Mouse (Mus musculus) gastrocnemius, postnatal 4 days (tissue): ENCODE data around the gene Cpz. TPM values are rescaled to one million over a fixed set of nuclear protein-coding genes. Genes with fewer than 3 reads are reported as not detected.

Source experiments
- DNase-seq, 2 experiments: peaks; one replicate each; pipeline ENCODE4 v3.0.0; 2021 to 2022; ENCODE audit warnings: low spot score in 2 of 2, mixed read lengths in 2 of 2
- long read RNA-seq, 2 experiments: library from polyadenylated mRNA; stranded (forward); transcript quantifications; one replicate each; pipeline ENCODE4 v2.0.0; 2021
- total RNA-seq, 2 experiments: library from RNA; stranded (reverse); gene quantifications; 2 replicates each; pipeline ENCODE4 v1.2.3; 2021

The Cpz gene
- 10 to 100 TPM in 1 of 2 experiments, 1 to 10 TPM in 1; 9.6 to 13.8 TPM for total RNA-seq
- long read RNA-seq, experiment 1, transcript Cpz-201 (11 exons, 2,245 nt): major isoform, 9 of 13 reads
- long read RNA-seq, experiment 1, partial matches to known transcripts: 3 of 13 reads
- long read RNA-seq, experiment 1, other reads (novel, unspliced or antisense): 1 of 13 reads
- long read RNA-seq, experiment 2, transcript Cpz-201 (11 exons, 2,245 nt): major isoform, 16 of 23 reads
- long read RNA-seq, experiment 2, partial matches to known transcripts: 4 of 23 reads
- long read RNA-seq, experiment 2, other reads (novel, unspliced or antisense): 3 of 23 reads

GRCm38 (mm10) chr5:35525469-35526123 lies at the start of gene Cpz:
Gene Cpz, minus strand, starts transcription at chr5:35525698.
- peak in 1 of 2 experiments; percentile 65 for DNase-seq

- DNase-seq: peak; percentile 85 to 92
Measured at GRCm38 (mm10) chr5:35574653-35575599, 49.4 kb upstream of the Cpz start, which contains the start of gene Trmt44. Gene Trmt44, minus strand, starts transcription at chr5:35575070.

- DNase-seq: no peak
Measured at GRCm38 (mm10) chr5:35571546-35571945, 46.0 kb upstream of the Cpz start.

GRCm38 (mm10) chr5:35566632-35567031 lies 41.1 kb upstream of the Cpz start:
- no peak for DNase-seq

- DNase-seq: no peak
Measured at GRCm38 (mm10) chr5:35565217-35565616, 39.7 kb upstream of the Cpz start.

GRCm38 (mm10) chr5:35563449-35563848 lies 38.0 kb upstream of the Cpz start:
- DNase-seq: peak; percentile 74 to 84

GRCm38 (mm10) chr5:35562616-35563015 lies 37.1 kb upstream of the Cpz start:
- DNase-seq: no peak

- DNase-seq: no peak
Measured at GRCm38 (mm10) chr5:35559447-35559846, 33.9 kb upstream of the Cpz start.

- no peak for DNase-seq
Measured at GRCm38 (mm10) chr5:35557946-35558621, 32.6 kb upstream of the Cpz start.

GRCm38 (mm10) chr5:35556393-35556792 lies 30.9 kb upstream of the Cpz start:
- no peak for DNase-seq

- DNase-seq: no peak
Measured at GRCm38 (mm10) chr5:35552838-35553539, 27.5 kb upstream of the Cpz start.

- DNase-seq: peak in 1 of 2 experiments; percentile 54
Measured at GRCm38 (mm10) chr5:35551855-35552837, 26.6 kb upstream of the Cpz start.

- DNase-seq: no peak
Measured at GRCm38 (mm10) chr5:35546127-35546526, 20.6 kb upstream of the Cpz start.

GRCm38 (mm10) chr5:35541059-35541790 lies 15.7 kb upstream of the Cpz start:
- DNase-seq: no peak

- DNase-seq: no peak
Measured at GRCm38 (mm10) chr5:35540555-35540954, 15.1 kb upstream of the Cpz start.

- no peak for DNase-seq
Measured at GRCm38 (mm10) chr5:35539576-35539975, 14.1 kb upstream of the Cpz start.

GRCm38 (mm10) chr5:35538022-35538421 lies 12.5 kb upstream of the Cpz start:
- peak in 1 of 2 experiments; percentile 50 for DNase-seq

GRCm38 (mm10) chr5:35537474-35537873 lies 12.0 kb upstream of the Cpz start:
- no peak for DNase-seq
